Mouse (Mus musculus) erythroblast, adult 5-6 weeks (primary cell): Measurements from ENCODE around the gene Rab20. TPM values are rescaled to one million over a fixed set of nuclear protein-coding genes. Genes with fewer than 3 reads are reported as not detected.
A peak's percentile ranks its signal among the peaks of the same experiment; 100 is the strongest.

Source experiments
- ATAC-seq: replicated peaks from 2 replicates; pipeline ENCODE4 v1.8.0; 2016; ENCODE audit warnings: moderate number of reproducible peaks, mild to moderate bottlenecking, moderate TSS enrichment, inconsistent platforms; ENCODE audit not compliant: poor library complexity, low FRiP score, severe bottlenecking
- total RNA-seq, 2 experiments: library from RNA; stranded (forward) in 1 of 2; stranded (reverse) in 1 of 2; fragments of 150-400 nt in 1 of 2; fragments of 200-764, 138-1000 nt in 1 of 2; gene quantifications; 2 replicates each; pipeline versions ENCODE4 v1.2.3 to v1.2.4; 2015 to 2017; ENCODE audit warnings: low replicate concordance in 2 of 2

The Rab20 gene
- total RNA-seq, 2 experiments from 2014 or later, result 4.4 to 4.8 TPM

GRCm38 (mm10) chr8:11457981-11458836, 20.3 kb downstream of the Rab20 start:
- no peak for ATAC-seq

- no peak for ATAC-seq
Measured at GRCm38 (mm10) chr8:11457278-11457677, 21.2 kb downstream of the Rab20 start.

GRCm38 (mm10) chr8:11454228-11454627, 24.3 kb downstream of the Rab20 start:
- no peak for ATAC-seq

GRCm38 (mm10) chr8:11452974-11453373, 25.5 kb downstream of the Rab20 start:
- ATAC-seq, result no peak

- ATAC-seq, result no peak
Measured at GRCm38 (mm10) chr8:11452559-11452958, 26.0 kb downstream of the Rab20 start.

- no peak for ATAC-seq
Measured at GRCm38 (mm10) chr8:11452152-11452551, 26.4 kb downstream of the Rab20 start.

- ATAC-seq, result no peak
Measured at GRCm38 (mm10) chr8:11450184-11451113, 28.1 kb downstream of the Rab20 start.

- no peak for ATAC-seq
Measured at GRCm38 (mm10) chr8:11447910-11448570, 30.5 kb downstream of the Rab20 start.

- no peak for ATAC-seq
Measured at GRCm38 (mm10) chr8:11445790-11446189, 32.7 kb downstream of the Rab20 start.

- no peak for ATAC-seq
Measured at GRCm38 (mm10) chr8:11444216-11444615, 34.3 kb downstream of the Rab20 start.

GRCm38 (mm10) chr8:11443611-11444010, 34.9 kb downstream of the Rab20 start:
- no peak for ATAC-seq

GRCm38 (mm10) chr8:11441291-11441690, 37.2 kb downstream of the Rab20 start:
- ATAC-seq, result no peak

- no peak for ATAC-seq
Measured at GRCm38 (mm10) chr8:11437862-11438261, 40.6 kb downstream of the Rab20 start.

- ATAC-seq, result no peak
Measured at GRCm38 (mm10) chr8:11430688-11431087, 47.8 kb downstream of the Rab20 start.

GRCm38 (mm10) chr8:11423091-11423490, 55.4 kb downstream of the Rab20 start:
- no peak for ATAC-seq

GRCm38 (mm10) chr8:11421968-11422367, 56.5 kb downstream of the Rab20 start:
- no peak for ATAC-seq

GRCm38 (mm10) chr8:11421105-11421504, 57.4 kb downstream of the Rab20 start:
- ATAC-seq, result 0 out of 2 replicates have a peak, but pooled peaks have one; percentile 44

- no peak for ATAC-seq
Measured at GRCm38 (mm10) chr8:11419645-11420044, 58.9 kb downstream of the Rab20 start.

- ATAC-seq, result no peak
Measured at GRCm38 (mm10) chr8:11419232-11419631, 59.3 kb downstream of the Rab20 start.

- ATAC-seq, result no peak
Measured at GRCm38 (mm10) chr8:11417762-11418161, 60.7 kb downstream of the Rab20 start.
